Mouse (Mus musculus) telencephalon, adult 2 months (tissue): ENCODE data around the gene Cib3.

ENCODE experiments used
- DNase-seq: peaks from one replicate; pipeline ENCODE4 v3.0.0-alpha.2; 2011; ENCODE audit warnings: low read depth, low spot score

The Cib3 gene

DNA sequence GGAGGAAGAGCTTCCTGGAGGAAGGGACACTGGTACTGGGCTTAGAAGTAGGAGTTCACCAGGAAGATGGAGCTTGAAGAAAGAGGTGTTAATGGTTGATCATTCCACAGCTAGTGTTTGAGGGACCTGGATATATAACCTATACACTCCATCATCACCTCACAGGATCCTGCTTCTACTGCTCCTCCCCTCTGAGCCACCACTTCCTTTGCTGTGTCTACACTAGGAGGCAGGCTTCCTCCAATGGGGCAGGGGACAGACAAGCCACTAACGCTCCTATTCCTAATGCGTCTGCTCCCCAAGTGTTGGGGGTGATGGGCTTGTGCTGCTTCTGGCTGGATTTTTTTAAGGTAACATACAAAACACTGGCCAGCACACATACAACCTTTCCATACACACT is 1.9 kb downstream of the Cib3 start:
- no peak for DNase-seq

GRCm38 (mm10) chr8:72210222-72210621 is 2.4 kb downstream of the Cib3 start:
- no peak for DNase-seq

GRCm38 (mm10) chr8:72208582-72208981 is 4.1 kb downstream of the Cib3 start:
- no peak for DNase-seq

- DNase-seq, result no peak
Measured at GRCm38 (mm10) chr8:72197997-72198396, 14.6 kb downstream of the Cib3 start.

DNA sequence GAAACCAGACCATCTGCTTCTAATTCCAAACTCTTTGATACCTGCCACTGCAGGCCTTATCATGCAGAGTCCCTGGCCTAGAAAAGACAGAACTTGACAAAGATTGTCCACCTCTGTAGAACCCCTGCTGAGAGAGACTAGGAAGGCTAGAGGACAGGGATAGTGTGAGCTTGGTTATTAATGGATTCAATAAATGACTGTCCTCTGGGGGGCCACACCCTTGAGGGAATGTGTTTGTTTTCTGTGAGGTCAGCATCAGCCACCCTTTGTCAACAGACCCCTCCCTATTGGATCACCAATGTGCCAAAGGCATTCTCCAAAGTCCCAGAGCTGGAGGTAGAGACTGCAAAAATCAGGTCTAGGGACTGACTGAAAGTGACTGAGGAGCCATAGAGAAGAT is 20.6 kb downstream of the Cib3 start:
- DNase-seq, result no peak

- no peak for DNase-seq
Measured at GRCm38 (mm10) chr8:72190215-72190539, 22.5 kb downstream of the Cib3 start.

DNA sequence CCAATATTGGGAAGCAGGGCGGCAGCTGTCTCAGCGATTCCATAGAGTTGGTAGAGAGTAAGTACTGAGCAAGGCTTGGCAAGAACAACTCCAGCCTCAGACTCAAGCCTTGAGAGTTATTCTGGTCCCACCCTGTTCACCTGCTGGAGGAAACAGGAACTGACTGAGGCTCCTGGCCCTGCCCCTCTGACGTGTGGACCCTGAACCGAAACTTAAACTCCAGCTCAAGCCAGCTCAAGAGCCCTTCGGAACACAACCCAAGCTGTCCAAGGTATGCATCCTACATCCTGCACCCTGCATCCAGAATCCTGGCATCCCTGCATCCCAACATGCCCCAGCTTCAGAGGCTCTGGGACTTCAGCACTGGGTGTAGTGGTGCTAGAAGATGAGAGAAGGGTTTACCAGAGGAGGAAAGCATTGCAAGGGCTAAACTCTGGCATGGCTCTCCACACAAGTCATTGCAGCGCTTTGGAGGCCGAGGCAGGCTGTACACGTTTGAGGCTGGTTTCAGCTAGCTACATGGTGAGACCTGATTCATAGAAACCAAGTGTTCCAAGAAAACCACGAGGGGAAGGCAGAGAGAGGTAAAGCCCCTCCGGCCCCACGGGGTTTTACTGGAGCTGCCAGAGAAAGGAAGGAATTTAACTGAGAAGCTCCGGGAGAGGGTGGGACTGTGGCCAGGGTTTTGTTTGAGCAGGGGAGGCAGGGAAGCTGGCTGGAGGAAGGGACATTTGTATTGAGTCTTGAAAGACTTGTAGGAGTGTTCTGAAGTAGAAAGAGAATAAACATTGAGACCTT is 23.0 kb downstream of the Cib3 start, which contains the start of gene Hsh2d:
Hsh2d (plus strand) TSS at position 222 of the 798 bp plus-strand sequence.
- DNase-seq, result no peak

GRCm38 (mm10) chr8:72187793-72188331 is 24.8 kb downstream of the Cib3 start:
- no peak for DNase-seq

- DNase-seq, result no peak
Measured at GRCm38 (mm10) chr8:72183554-72184202, 29.0 kb downstream of the Cib3 start.

DNA sequence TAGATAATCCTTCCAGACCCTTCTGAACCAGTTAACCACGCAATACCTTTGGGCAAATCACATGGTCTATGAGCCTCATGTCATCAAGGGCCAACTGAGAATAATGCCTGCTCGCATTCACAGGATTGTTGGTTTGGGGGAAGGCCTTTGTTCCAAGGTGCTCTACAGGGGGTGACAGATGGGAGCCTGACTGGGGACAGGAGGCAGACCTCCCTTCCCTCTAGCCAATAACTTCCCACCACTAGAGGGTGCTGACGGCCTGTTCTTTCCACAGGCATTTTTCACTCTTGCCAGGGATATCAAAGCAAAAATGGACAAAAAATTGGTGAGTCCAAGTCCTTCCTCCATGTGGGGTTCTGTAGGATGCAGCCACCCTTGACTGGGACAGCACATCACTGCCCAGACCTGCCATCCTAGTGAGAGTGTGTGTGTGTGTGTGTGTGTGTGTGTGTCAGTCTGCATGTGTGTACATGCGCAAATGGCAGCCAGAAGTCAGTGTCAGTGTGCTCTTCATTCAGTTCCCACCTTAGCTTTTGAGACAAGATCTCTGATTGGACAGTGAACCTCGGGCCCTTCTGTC is 35.2 kb downstream of the Cib3 start:
- DNase-seq, result peak; percentile 28

DNA sequence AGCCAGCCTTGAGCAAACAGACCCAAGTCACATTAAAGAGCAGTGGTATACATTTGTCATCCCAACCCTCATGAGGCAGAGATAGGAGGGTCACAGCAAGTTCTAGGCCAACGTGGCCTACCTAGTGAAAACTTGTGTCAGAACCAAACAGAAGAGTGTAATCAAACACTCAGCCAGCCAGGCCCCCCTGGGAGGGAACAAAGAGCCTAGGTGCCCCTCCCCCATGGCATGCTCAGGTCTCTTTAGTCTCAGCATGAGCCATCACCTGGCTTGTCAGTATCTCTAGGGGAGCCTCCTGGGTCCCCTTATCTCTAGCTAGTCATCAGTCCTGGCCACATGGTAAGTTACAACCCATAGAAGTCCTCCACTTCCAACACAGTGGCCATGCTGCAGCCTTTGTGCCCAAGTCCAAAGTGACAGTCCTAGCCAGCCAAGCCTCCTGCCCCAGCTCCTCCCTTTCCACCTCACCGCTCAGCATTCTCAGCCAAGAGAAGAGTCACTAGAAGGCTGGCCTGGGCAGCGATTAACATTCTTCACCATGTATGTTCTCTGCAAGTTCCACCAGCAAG is 42.9 kb downstream of the Cib3 start:
- no peak for DNase-seq

DNA sequence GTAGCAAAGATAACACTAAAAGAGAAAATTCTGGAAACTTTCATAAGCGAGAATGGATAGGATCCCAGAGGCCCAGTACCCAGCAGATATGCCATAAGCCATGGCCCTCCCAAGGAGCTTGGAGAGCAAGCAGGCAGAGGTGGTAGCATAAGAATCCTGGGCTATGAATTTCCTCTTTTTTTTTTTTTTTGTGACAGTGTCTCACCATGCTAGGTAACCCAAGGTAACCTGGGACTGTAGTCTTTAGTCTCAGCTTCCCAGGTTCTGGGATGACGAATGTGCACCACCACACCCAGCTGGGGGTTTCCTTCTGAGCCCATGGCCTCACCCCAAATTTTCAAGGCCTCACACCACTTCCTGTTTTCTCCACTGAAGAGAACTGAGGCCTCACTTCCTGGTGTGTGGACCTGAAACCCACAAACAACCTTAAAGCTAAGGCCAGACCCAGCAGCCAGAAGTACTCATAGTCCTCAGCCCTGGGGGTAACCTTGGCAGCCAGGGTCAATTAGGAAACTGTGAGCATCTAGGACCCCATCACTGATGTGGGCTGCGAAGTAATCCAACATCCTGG is 43.5 kb downstream of the Cib3 start:
- no peak for DNase-seq

GRCm38 (mm10) chr8:72162821-72163220 is 49.8 kb downstream of the Cib3 start:
- no peak for DNase-seq

- peak; percentile 100 for DNase-seq
Measured at GRCm38 (mm10) chr8:72160707-72161697, 51.6 kb downstream of the Cib3 start, which contains the start of gene Rab8a. Gene Rab8a, plus strand, starts transcription at chr8:72161200.

- no peak for DNase-seq
Measured at GRCm38 (mm10) chr8:72160007-72160406, 52.6 kb downstream of the Cib3 start.

DNA sequence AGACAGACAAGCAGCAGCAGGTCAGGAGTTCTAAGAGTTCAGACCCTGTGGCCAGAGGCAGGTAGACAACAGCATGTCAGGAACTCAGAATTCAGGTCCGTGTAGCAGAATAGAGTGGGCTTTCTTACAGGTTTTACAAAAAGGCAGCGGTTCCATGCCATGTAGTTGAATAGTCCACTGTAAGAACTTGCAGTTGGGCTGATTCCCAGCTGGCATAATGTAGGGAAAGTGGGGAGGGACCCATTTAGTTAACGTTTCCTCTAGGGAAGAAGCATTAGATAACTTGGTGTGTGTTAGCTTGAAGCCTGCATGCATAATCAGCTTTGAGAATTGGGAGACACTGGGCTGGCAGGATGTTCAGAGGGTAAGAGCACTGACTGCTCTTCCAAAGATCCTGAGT is 53.9 kb downstream of the Cib3 start:
- no peak for DNase-seq

DNA sequence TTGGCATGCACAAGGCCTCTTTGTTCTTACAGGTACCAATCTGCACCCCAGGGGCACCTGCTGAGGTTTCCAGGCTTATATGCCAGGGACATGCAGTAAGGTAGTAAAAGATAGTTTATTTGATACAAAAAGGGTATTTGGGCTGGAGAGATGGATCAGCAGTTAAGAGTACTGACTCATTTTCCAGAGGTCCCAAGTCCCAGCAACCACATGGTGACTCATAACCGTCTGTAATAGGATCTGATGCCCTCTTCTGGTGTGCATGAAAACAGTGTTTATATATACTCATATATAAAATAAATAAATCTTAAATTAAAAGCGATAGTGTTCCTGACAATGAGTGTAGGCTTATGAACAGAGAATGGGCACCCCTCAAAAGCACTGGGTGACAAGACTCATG is 54.5 kb downstream of the Cib3 start:
- no peak for DNase-seq
